Mouse (Mus musculus): ENCODE measurements around the gene Htt. TPM values are rescaled to one million over a fixed set of nuclear protein-coding genes. Genes with fewer than 3 reads are reported as not detected.

The Htt gene
- polyA plus RNA-seq, 1 experiment = 11.4 TPM

- H3K36me3 ChIP-seq (ENCODE audit: control insufficient read depth, insufficient read depth, low read length) = peaks cover 1% of the 10 kb centered on the region; the same call in 1 of the 2 replicates
- TF ChIP-seq POLR2A (IDR thresholded peaks at IDR 0.05; ENCODE audit: low read depth, low read length) = no peak
- TF ChIP-seq CTCF (conservative IDR thresholded peaks at IDR 0.05; ENCODE audit: insufficient read depth, insufficient read length, low read depth, low read length) = no peak
- H3K27ac ChIP-seq (ENCODE audit: insufficient read depth, low read depth, low read length) = no peak overlapping the region
- 84% methylated on average over 4 of the region's 4 CpGs for WGBS
- no peaks in the 10 kb centered on the region for H3K4me1 ChIP-seq (ENCODE audit: control insufficient read depth, insufficient read depth, low read length)
- no peaks in the 10 kb centered on the region for H3K27me3 ChIP-seq (replicated peaks; ENCODE audit: control insufficient read depth, insufficient read depth, low read length)
- H3K4me3 ChIP-seq (ENCODE audit: insufficient read depth, low read depth, low read length) = no peak overlapping the region
- no peak for DNase-seq
These were observed 145.7 kb downstream of the Htt start for GRCm38 (mm10) chr5:34907230-34907629.

- DNase-seq = no peak
- H3K27ac ChIP-seq (ENCODE audit: insufficient read depth, low read depth, low read length) = peak within 1 kb of the TSS; percentile 61; the same call in 1 of the 2 replicates
These were observed 146.6 kb downstream of the Htt start, which contains the start of gene Msantd1 for GRCm38 (mm10) chr5:34907910-34908725. TSS of gene Msantd1 (plus strand) at chr5:34908012.

GRCm38 (mm10) chr5:34908726-34909633 is 147.4 kb downstream of the Htt start:
- WGBS = 58% methylated on average over 9 of the region's 9 CpGs
- Histone ChIP-seq H3K4me3 (ENCODE audit: insufficient read depth, low read depth, low read length) (no peak overlapping the region), H3K27ac (ENCODE audit: insufficient read depth, low read depth, low read length) (peak overlapping the region; percentile 61; the same call in 1 of the 2 replicates), H3K36me3 (ENCODE audit: control insufficient read depth, insufficient read depth, low read length) (peaks cover 1% of the 10 kb centered on the region; the same call in 1 of the 2 replicates), H3K27me3 (replicated peaks; ENCODE audit: control insufficient read depth, insufficient read depth, low read length) (no peaks in the 10 kb centered on the region), H3K4me1 (ENCODE audit: control insufficient read depth, insufficient read depth, low read length) (no peaks in the 10 kb centered on the region)
- peak; percentile 32 for DNase-seq
- TF ChIP-seq CTCF (conservative IDR thresholded peaks at IDR 0.05; ENCODE audit: insufficient read depth, insufficient read length, low read depth, low read length) (no peak), POLR2A (IDR thresholded peaks at IDR 0.05; ENCODE audit: low read depth, low read length) (no peak)

More at GRCm38 (mm10) chr5:34907910-34908725, 146.6 kb downstream of the Htt start, which contains the start of gene Msantd1:
- no peak within 1 kb of the TSS for H3K4me3 ChIP-seq (ENCODE audit: insufficient read depth, low read depth, low read length)
- WGBS = 84% methylated on average over 6 of the region's 6 CpGs
- peaks cover 1% of the 10 kb centered on the region; the same call in 1 of the 2 replicates for H3K36me3 ChIP-seq (ENCODE audit: control insufficient read depth, insufficient read depth, low read length)
- TF ChIP-seq POLR2A (IDR thresholded peaks at IDR 0.05; ENCODE audit: low read depth, low read length) (no peak), CTCF (conservative IDR thresholded peaks at IDR 0.05; ENCODE audit: insufficient read depth, insufficient read length, low read depth, low read length) (no peak)
- no peaks in the 10 kb centered on the region for H3K4me1 ChIP-seq (ENCODE audit: control insufficient read depth, insufficient read depth, low read length)
- H3K27me3 ChIP-seq (replicated peaks; ENCODE audit: control insufficient read depth, insufficient read depth, low read length) = no peaks in the 10 kb centered on the region

GRCm38 (mm10) chr5:34909634-34910503 is 148.3 kb downstream of the Htt start:
- Histone ChIP-seq H3K27ac (ENCODE audit: insufficient read depth, low read depth, low read length) (no peak overlapping the region), H3K27me3 (replicated peaks; ENCODE audit: control insufficient read depth, insufficient read depth, low read length) (no peaks in the 10 kb centered on the region), H3K4me3 (ENCODE audit: insufficient read depth, low read depth, low read length) (no peak overlapping the region), H3K36me3 (ENCODE audit: control insufficient read depth, insufficient read depth, low read length) (peaks cover 1% of the 10 kb centered on the region; the same call in 1 of the 2 replicates), H3K4me1 (ENCODE audit: control insufficient read depth, insufficient read depth, low read length) (no peaks in the 10 kb centered on the region)
- no peak for DNase-seq
- 100% methylated on average over 1 of the region's 1 CpGs for WGBS
- TF ChIP-seq POLR2A (IDR thresholded peaks at IDR 0.05; ENCODE audit: low read depth, low read length) (no peak), CTCF (conservative IDR thresholded peaks at IDR 0.05; ENCODE audit: insufficient read depth, insufficient read length, low read depth, low read length) (no peak)

- no peak overlapping the region for H3K4me3 ChIP-seq (ENCODE audit: insufficient read depth, low read depth, low read length)
- no peak for TF ChIP-seq CTCF (conservative IDR thresholded peaks at IDR 0.05; ENCODE audit: insufficient read depth, insufficient read length, low read depth, low read length)
- TF ChIP-seq POLR2A (IDR thresholded peaks at IDR 0.05; ENCODE audit: low read depth, low read length) = no peak
- 81% methylated on average over 4 of the region's 4 CpGs for WGBS
- no peaks in the 10 kb centered on the region for H3K4me1 ChIP-seq (ENCODE audit: control insufficient read depth, insufficient read depth, low read length)
- no peaks in the 10 kb centered on the region for H3K27me3 ChIP-seq (replicated peaks; ENCODE audit: control insufficient read depth, insufficient read depth, low read length)
- H3K27ac ChIP-seq (ENCODE audit: insufficient read depth, low read depth, low read length) = no peak overlapping the region
- no peak for DNase-seq
- peaks cover 1% of the 10 kb centered on the region; the same call in 1 of the 2 replicates for H3K36me3 ChIP-seq (ENCODE audit: control insufficient read depth, insufficient read depth, low read length)
These were observed 148.9 kb downstream of the Htt start for GRCm38 (mm10) chr5:34910504-34910815.

- peak; percentile 95 for TF ChIP-seq CTCF (conservative IDR thresholded peaks at IDR 0.05; ENCODE audit: insufficient read depth, insufficient read length, low read depth, low read length)
- TF ChIP-seq POLR2A (IDR thresholded peaks at IDR 0.05; ENCODE audit: low read depth, low read length) = no peak
- 3% methylated on average over 1 of the region's 1 CpGs for WGBS
- no peaks in the 10 kb centered on the region for H3K27me3 ChIP-seq (replicated peaks; ENCODE audit: control insufficient read depth, insufficient read depth, low read length)
- no peak overlapping the region for H3K27ac ChIP-seq (ENCODE audit: insufficient read depth, low read depth, low read length)
- DNase-seq = peak; percentile 75
- no peaks in the 10 kb centered on the region for H3K36me3 ChIP-seq (ENCODE audit: control insufficient read depth, insufficient read depth, low read length)
- no peaks in the 10 kb centered on the region for H3K4me1 ChIP-seq (ENCODE audit: control insufficient read depth, insufficient read depth, low read length)
- no peak overlapping the region for H3K4me3 ChIP-seq (ENCODE audit: insufficient read depth, low read depth, low read length)
These were observed 154.3 kb downstream of the Htt start for GRCm38 (mm10) chr5:34915801-34916200.

All from kidney, adult 2 months (tissue).